Mouse (Mus musculus): ENCODE measurements around the gene Ednra.

- TF ChIP-seq POLR2A (IDR thresholded peaks at IDR 0.05; ENCODE audit: insufficient read length, low read depth) (no peak), TCF12 (IDR thresholded peaks at IDR 0.05; ENCODE audit: insufficient read depth, poor library complexity, severe bottlenecking) (no peak)
Measured at GRCm38 (mm10) chr8:77717036-77717435, 7.2 kb downstream of the Ednra start.
